Mouse (Mus musculus): Measurements from ENCODE around the gene Efna5.

DNA sequence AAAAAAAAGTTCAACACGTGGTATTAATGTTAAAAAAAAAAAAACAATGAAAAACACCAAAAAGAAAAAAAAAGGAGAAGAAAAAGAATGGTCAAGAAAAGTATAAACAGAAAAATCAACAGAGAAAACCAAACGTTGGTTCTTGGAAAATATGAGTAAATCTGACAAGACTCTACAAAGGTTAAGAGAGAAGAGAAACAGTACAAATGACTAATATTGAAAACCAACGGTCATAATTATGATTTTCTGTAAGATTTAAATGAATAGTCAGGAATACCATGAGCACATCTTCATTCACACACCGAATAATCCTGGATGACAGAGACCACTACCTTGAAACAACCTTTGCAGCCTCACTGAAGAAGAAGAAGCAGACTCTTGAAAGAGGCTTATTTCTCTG is 34.2 kb upstream of the Efna5 start:
- no peak for TF ChIP-seq CTCF (IDR thresholded peaks at IDR 0.05; ENCODE audit: insufficient read depth, low read length)
- TF ChIP-seq POLR2A (IDR thresholded peaks at IDR 0.05; ENCODE audit: borderline replicate concordance, extremely low read depth, low read depth, low read length) = no peak
